Mouse (Mus musculus) layer of hippocampus, postnatal 14 days (tissue): ENCODE measurements at regions not wholly inside any gene's neighbourhood (a gene's known extent, or its start where the extent isn't known, plus 50 kb on each side); places are given as distances from the start of the nearest gene placed in this dataset.
A peak's percentile ranks its signal among the peaks of the same experiment; 100 is the strongest.

Source experiments
- DNase-seq, 2 experiments: peaks; one replicate each; pipeline ENCODE4 v3.0.0; 2021 to 2022; ENCODE audit warnings: low spot score in 2 of 2, mixed read lengths in 1 of 2

GRCm38 (mm10) chr1:155041592-155041991, 57.8 kb downstream of the Ier5 start:
- no peak for DNase-seq

- DNase-seq = no peak
Observed at GRCm38 (mm10) chr1:155040939-155041371, 58.5 kb downstream of the Ier5 start.

GRCm38 (mm10) chr1:155040086-155040726, 59.2 kb downstream of the Ier5 start:
- DNase-seq = no peak

GRCm38 (mm10) chr1:155038631-155039625, 60.5 kb downstream of the Ier5 start:
- DNase-seq = no peak

GRCm38 (mm10) chr1:155037479-155037878, 62.0 kb downstream of the Ier5 start:
- DNase-seq = no peak

GRCm38 (mm10) chr1:155030908-155031307, 68.5 kb downstream of the Ier5 start:
- DNase-seq = no peak

- no peak for DNase-seq
Observed at GRCm38 (mm10) chr1:155029195-155029879, 70.1 kb downstream of the Ier5 start.

- DNase-seq = no peak
Observed at GRCm38 (mm10) chr1:155028735-155029134, 70.7 kb downstream of the Ier5 start.

- DNase-seq = no peak
Observed at GRCm38 (mm10) chr1:155028147-155028546, 71.3 kb downstream of the Ier5 start.

- DNase-seq = no peak
Observed at GRCm38 (mm10) chr1:155027583-155027982, 71.9 kb downstream of the Ier5 start.

GRCm38 (mm10) chr1:155025862-155026478, 73.5 kb downstream of the Ier5 start:
- peak; percentile 81 to 94 for DNase-seq

GRCm38 (mm10) chr1:155023324-155023723, 76.1 kb downstream of the Ier5 start:
- DNase-seq = no peak

- DNase-seq = no peak
Observed at GRCm38 (mm10) chr1:155015669-155016068, 83.8 kb downstream of the Ier5 start.

GRCm38 (mm10) chr1:155014944-155015343, 84.5 kb downstream of the Ier5 start:
- DNase-seq = no peak

- peak; percentile 24 to 42 for DNase-seq
Observed at GRCm38 (mm10) chr1:155013784-155014183, 85.7 kb downstream of the Ier5 start.

- no peak for DNase-seq
Observed at GRCm38 (mm10) chr1:155013361-155013760, 86.1 kb downstream of the Ier5 start.

- DNase-seq = peak; percentile 93 to 94
Observed at GRCm38 (mm10) chr1:155006539-155007486, 92.6 kb downstream of the Ier5 start.

GRCm38 (mm10) chr1:155006099-155006498, 93.3 kb downstream of the Ier5 start:
- DNase-seq = no peak

- no peak for DNase-seq
Observed at GRCm38 (mm10) chr1:155000301-155000700, 99.1 kb downstream of the Ier5 start.
